Mouse (Mus musculus) liver, adult 10 weeks (tissue): Measurements from ENCODE around the gene Cyp4a10. TPM values are rescaled to one million over a fixed set of nuclear protein-coding genes. Genes with fewer than 3 reads are reported as not detected.

Experiments used
- polyA plus RNA-seq: library from polyadenylated mRNA; stranded (reverse); fragments of 350-450 nt; fragmentation: Illumina TruSeq; extraction: RNeasy Lipid Tissue Mini Kit (QIAGEN cat#74804); gene quantifications from one replicate; pipeline ENCODE4 v1.2.3, GENCODE M21; 2014; ENCODE audit warnings: low read depth, low replicate concordance

The Cyp4a10 gene
- polyA plus RNA-seq, result 1,850 TPM

GRCm38 (mm10) chr4:115518000-115518399 is at the start of gene Cyp4a10:
Gene Cyp4a10 (plus strand): TSS chr4:115518264.

GRCm38 (mm10) chr4:115496001-115496400 is 22.1 kb upstream of the Cyp4a10 start, which contains the start of gene Cyp4a14:
Gene Cyp4a14 (minus strand): TSS chr4:115496142.

GRCm38 (mm10) chr4:115563401-115563800 is 45.3 kb downstream of the Cyp4a10 start, which contains the start of gene Cyp4a31:
Gene Cyp4a31 (plus strand): TSS chr4:115563649.

Other genes with a start within 250 kb of the Cyp4a10 start
- 1.4 TPM for gene Cyp4a12a, start 219.2 kb upstream of the Cyp4a10 start, polyA plus RNA-seq
- gene Cyp4a12b, start 106.6 kb upstream of the Cyp4a10 start, polyA plus RNA-seq, result 0.42 TPM
- gene Cyp4a30b, start 65.7 kb upstream of the Cyp4a10 start, polyA plus RNA-seq, result not detected
- gene Cyp4a14, start 22.1 kb upstream of the Cyp4a10 start, polyA plus RNA-seq, result 1,492 TPM
- gene Cyp4a31, start 45.4 kb downstream of the Cyp4a10 start, polyA plus RNA-seq, result 21.6 TPM
- gene Cyp4a32, start 82.7 kb downstream of the Cyp4a10 start, polyA plus RNA-seq, result 24.2 TPM
- 13.7 TPM for gene Cyp4b1, start 129.5 kb downstream of the Cyp4a10 start, polyA plus RNA-seq
- gene Efcab14, start 219.5 kb downstream of the Cyp4a10 start, polyA plus RNA-seq, result 19.1 TPM